Mouse (Mus musculus) G1E (cell line): Measurements from ENCODE around the gene Dnttip2.

Experiments
- CTCF ChIP-seq: IDR thresholded peaks from 2 replicates; pipeline ENCODE4 v1.5.1; 2012; ENCODE audit warnings: low read depth, low read length, inconsistent platforms, mixed read lengths
- GATA1 ChIP-seq: IDR thresholded peaks from 2 replicates; pipeline ENCODE4 v1.6.1; 2012; ENCODE audit warnings: borderline replicate concordance, low read length, inconsistent platforms, mixed read lengths
- POLR2AphosphoS5 ChIP-seq: IDR thresholded peaks from 2 replicates; pipeline ENCODE4 v1.6.1; 2012; ENCODE audit warnings: low read depth, low read length, inconsistent platforms; ENCODE audit not compliant: insufficient replicate concordance
- TAL1 ChIP-seq: conservative IDR thresholded peaks from 2 replicates; pipeline ENCODE4 v1.6.1; 2012; ENCODE audit warnings: low read depth, low read length, inconsistent platforms, mixed read lengths

- TF ChIP-seq CTCF: no peak
- TF ChIP-seq POLR2AphosphoS5: no peak
- TF ChIP-seq GATA1: no peak
- no peak for TF ChIP-seq TAL1
Measured at GRCm38 (mm10) chr3:122324528-122324927, 50.3 kb downstream of the Dnttip2 start.
